Mouse (Mus musculus): ENCODE measurements around the gene Arvcf. TPM values are rescaled to one million over a fixed set of nuclear protein-coding genes. Genes with fewer than 3 reads are reported as not detected.
A peak's percentile ranks its signal among the peaks of the same experiment; 100 is the strongest.

Arvcf gene
- polyA plus RNA-seq, 1 experiment from 2014 or later: 20.6 TPM

GRCm38 (mm10) chr16:18388583-18389435 is 40.8 kb downstream of the Arvcf start:
- DNase-seq (ENCODE audit: low spot score): peak; percentile 50

GRCm38 (mm10) chr16:18390399-18390798 is 42.4 kb downstream of the Arvcf start:
- Histone ChIP-seq H3K9me3 (replicated peaks; ENCODE audit: low read length) (no peaks in the 10 kb centered on the region), H3K9ac (ENCODE audit: low read depth, low read length) (no peak overlapping the region), H3K27ac (no peak overlapping the region), H3K27me3 (ENCODE audit: insufficient read depth, low read length) (no peaks in the 10 kb centered on the region), H3K4me1 (replicated peaks; ENCODE audit: insufficient read depth, low read length) (peaks cover 22% of the 10 kb centered on the region), H3K4me2 (ENCODE audit: low read length) (no peak overlapping the region), H3K4me3 (replicated peaks; ENCODE audit: low read depth, low read length) (no peak overlapping the region), H3K36me3 (ENCODE audit: insufficient read depth, low read length) (no peaks in the 10 kb centered on the region)
- DNase-seq (ENCODE audit: low spot score) (no peak), ATAC-seq (replicated peaks; ENCODE audit: low FRiP score, low read depth) (no peak)
- TF ChIP-seq CTCF (IDR thresholded peaks at IDR 0.05; ENCODE audit: low read depth): no peak
- WGBS: 66% methylated on average over 6 of the region's 6 CpGs

More at GRCm38 (mm10) chr16:18388583-18389435, 40.8 kb downstream of the Arvcf start:
- Histone ChIP-seq H3K4me2 (ENCODE audit: low read length) (no peak overlapping the region), H3K9ac (ENCODE audit: low read depth, low read length) (no peak overlapping the region), H3K27ac (peak overlapping the region; percentile 38; the same call in 1 of the 2 replicates), H3K9me3 (replicated peaks; ENCODE audit: low read length) (no peaks in the 10 kb centered on the region), H3K4me3 (replicated peaks; ENCODE audit: low read depth, low read length) (no peak overlapping the region), H3K4me1 (replicated peaks; ENCODE audit: insufficient read depth, low read length) (peaks cover 28% of the 10 kb centered on the region), H3K27me3 (ENCODE audit: insufficient read depth, low read length) (no peaks in the 10 kb centered on the region), H3K36me3 (ENCODE audit: insufficient read depth, low read length) (no peaks in the 10 kb centered on the region)
- TF ChIP-seq CTCF (IDR thresholded peaks at IDR 0.05; ENCODE audit: low read depth): no peak
- ATAC-seq (replicated peaks; ENCODE audit: low FRiP score, low read depth): no peak
- WGBS: 67% methylated on average over 14 of the region's 14 CpGs

GRCm38 (mm10) chr16:18391127-18391526 is 43.1 kb downstream of the Arvcf start:
- Histone ChIP-seq H3K27ac (no peak overlapping the region), H3K27me3 (ENCODE audit: insufficient read depth, low read length) (no peaks in the 10 kb centered on the region), H3K9ac (ENCODE audit: low read depth, low read length) (no peak overlapping the region), H3K9me3 (replicated peaks; ENCODE audit: low read length) (no peaks in the 10 kb centered on the region), H3K4me2 (ENCODE audit: low read length) (no peak overlapping the region), H3K36me3 (ENCODE audit: insufficient read depth, low read length) (no peaks in the 10 kb centered on the region), H3K4me1 (replicated peaks; ENCODE audit: insufficient read depth, low read length) (peaks cover 27% of the 10 kb centered on the region), H3K4me3 (replicated peaks; ENCODE audit: low read depth, low read length) (no peak overlapping the region)
- ATAC-seq (replicated peaks; ENCODE audit: low FRiP score, low read depth) (no peak), DNase-seq (ENCODE audit: low spot score) (no peak)
- WGBS: 98% methylated on average over 3 of the region's 3 CpGs
- TF ChIP-seq CTCF (IDR thresholded peaks at IDR 0.05; ENCODE audit: low read depth): no peak

GRCm38 (mm10) chr16:18391728-18392127 is 43.7 kb downstream of the Arvcf start:
- Histone ChIP-seq H3K27ac (no peak overlapping the region), H3K9ac (ENCODE audit: low read depth, low read length) (no peak overlapping the region), H3K4me2 (ENCODE audit: low read length) (no peak overlapping the region), H3K9me3 (replicated peaks; ENCODE audit: low read length) (no peaks in the 10 kb centered on the region), H3K27me3 (ENCODE audit: insufficient read depth, low read length) (no peaks in the 10 kb centered on the region), H3K36me3 (ENCODE audit: insufficient read depth, low read length) (0 out of 2 replicates have a peak, but pooled peaks cover under 1% of the 10 kb centered on the region), H3K4me1 (replicated peaks; ENCODE audit: insufficient read depth, low read length) (peaks cover 32% of the 10 kb centered on the region), H3K4me3 (replicated peaks; ENCODE audit: low read depth, low read length) (no peak overlapping the region)
- ATAC-seq (replicated peaks; ENCODE audit: low FRiP score, low read depth): no peak
- no peak for TF ChIP-seq CTCF (IDR thresholded peaks at IDR 0.05; ENCODE audit: low read depth)
- 89% methylated on average over 3 of the region's 3 CpGs for WGBS
- no peak for DNase-seq (ENCODE audit: low spot score)

GRCm38 (mm10) chr16:18392469-18393426 is 44.8 kb downstream of the Arvcf start:
- H3K9ac ChIP-seq (ENCODE audit: low read depth, low read length): peak overlapping the region; percentile 80
- peak overlapping the region; percentile 77 for H3K27ac ChIP-seq
- peaks cover 32% of the 10 kb centered on the region for H3K4me1 ChIP-seq (replicated peaks; ENCODE audit: insufficient read depth, low read length)
- DNase-seq (ENCODE audit: low spot score): peak; percentile 91
- H3K4me2 ChIP-seq (ENCODE audit: low read length): peak overlapping the region; percentile 100
- peak overlapping the region; percentile 67 for H3K4me3 ChIP-seq (replicated peaks; ENCODE audit: low read depth, low read length)
- WGBS: under 1% methylated on average over 60 of the region's 63 CpGs
- peak; percentile 71 for TF ChIP-seq CTCF (IDR thresholded peaks at IDR 0.05; ENCODE audit: low read depth)
- H3K36me3 ChIP-seq (ENCODE audit: insufficient read depth, low read length): peaks cover 11% of the 10 kb centered on the region; the same call in 1 of the 2 replicates
- ATAC-seq (replicated peaks; ENCODE audit: low FRiP score, low read depth): peak; percentile 82
- no peaks in the 10 kb centered on the region for H3K9me3 ChIP-seq (replicated peaks; ENCODE audit: low read length)
- H3K27me3 ChIP-seq (ENCODE audit: insufficient read depth, low read length): no peaks in the 10 kb centered on the region

- H3K36me3 ChIP-seq (ENCODE audit: insufficient read depth, low read length): peaks cover 20% of the 10 kb centered on the region; the same call in 1 of the 2 replicates
- TF ChIP-seq CTCF (IDR thresholded peaks at IDR 0.05; ENCODE audit: low read depth): no peak
- peaks cover 30% of the 10 kb centered on the region for H3K4me1 ChIP-seq (replicated peaks; ENCODE audit: insufficient read depth, low read length)
- H3K4me2 ChIP-seq (ENCODE audit: low read length): peak overlapping the region; percentile 100
- peak overlapping the region; percentile 67 for H3K4me3 ChIP-seq (replicated peaks; ENCODE audit: low read depth, low read length)
- H3K9ac ChIP-seq (ENCODE audit: low read depth, low read length): peak overlapping the region; percentile 80
- 61% methylated on average over 5 of the region's 5 CpGs for WGBS
- DNase-seq (ENCODE audit: low spot score) (no peak), ATAC-seq (replicated peaks; ENCODE audit: low FRiP score, low read depth) (no peak)
- H3K27ac ChIP-seq: 0 out of 2 replicates have a peak overlapping the region, but pooled peaks have one; percentile 77
- no peaks in the 10 kb centered on the region for H3K9me3 ChIP-seq (replicated peaks; ENCODE audit: low read length)
- H3K27me3 ChIP-seq (ENCODE audit: insufficient read depth, low read length): no peaks in the 10 kb centered on the region
Measured at GRCm38 (mm10) chr16:18393595-18393994, 45.6 kb downstream of the Arvcf start.
